Mouse (Mus musculus) left cerebral cortex, postnatal 10 days (tissue): ENCODE data around the gene Sorl1. TPM values are rescaled to one million over a fixed set of nuclear protein-coding genes. Genes with fewer than 3 reads are reported as not detected.

ENCODE experiments used
- DNase-seq, 2 experiments: peaks; one replicate each; pipeline ENCODE4 v3.0.0; 2021 to 2022; ENCODE audit warnings: low spot score in 2 of 2, mixed read lengths in 1 of 2; ENCODE audit errors: extremely low spot score in 1 of 2
- intact Hi-C: fragments of 180-260 bp; cut with DNase I; formaldehyde crosslinking; loops from one replicate; pipeline ENCODE4 v1.15.1; 2025
- total RNA-seq, 2 experiments: library from RNA; stranded (reverse); gene quantifications; 2 replicates each; pipeline ENCODE4 v1.2.3; 2021

Gene Sorl1
- total RNA-seq: 10 to 100 TPM; 80.9 to 93.2 TPM

GRCm38 (mm10) chr9:42123713-42124576, at the start of gene Sorl1:
Sorl1 (minus strand) TSS chr9:42124297.
- intact Hi-C loops: loop anchor here (5.0 kb wide), 2 partner anchors 67 to 113 kb away; no protein-coding TSS in a partner anchor
- peak; percentile 42 to 84 for DNase-seq

- intact Hi-C loops: no loop called here
- no peak for DNase-seq
Observed at GRCm38 (mm10) chr9:42173781-42174180, 49.7 kb upstream of the Sorl1 start.

GRCm38 (mm10) chr9:42169491-42169890, 45.4 kb upstream of the Sorl1 start:
- no peak for DNase-seq
- intact Hi-C loops: no loop called here

GRCm38 (mm10) chr9:42169025-42169424, 44.9 kb upstream of the Sorl1 start:
- intact Hi-C loops: no loop called here
- DNase-seq: no peak

GRCm38 (mm10) chr9:42164930-42165329, 40.8 kb upstream of the Sorl1 start:
- intact Hi-C loops: no loop called here
- DNase-seq: no peak

- no peak for DNase-seq
- intact Hi-C loops: no loop called here
Observed at GRCm38 (mm10) chr9:42163011-42163410, 38.9 kb upstream of the Sorl1 start.

- intact Hi-C loops: no loop called here
- DNase-seq: no peak
Observed at GRCm38 (mm10) chr9:42159376-42159775, 35.3 kb upstream of the Sorl1 start.

- DNase-seq: no peak
- intact Hi-C loops: no loop called here
Observed at GRCm38 (mm10) chr9:42158652-42159051, 34.6 kb upstream of the Sorl1 start.

- no peak for DNase-seq
- intact Hi-C loops: no loop called here
Observed at GRCm38 (mm10) chr9:42157981-42158380, 33.9 kb upstream of the Sorl1 start.

- no peak for DNase-seq
- intact Hi-C loops: no loop called here
Observed at GRCm38 (mm10) chr9:42156566-42156965, 32.5 kb upstream of the Sorl1 start.

- intact Hi-C loops: no loop called here
- DNase-seq: no peak
Observed at GRCm38 (mm10) chr9:42154682-42155081, 30.6 kb upstream of the Sorl1 start.

- intact Hi-C loops: no loop called here
- DNase-seq: no peak
Observed at GRCm38 (mm10) chr9:42148816-42149215, 24.7 kb upstream of the Sorl1 start.

- DNase-seq: no peak
- intact Hi-C loops: no loop called here
Observed at GRCm38 (mm10) chr9:42148036-42148435, 23.9 kb upstream of the Sorl1 start.

- intact Hi-C loops: no loop called here
- DNase-seq: no peak
Observed at GRCm38 (mm10) chr9:42146463-42146862, 22.4 kb upstream of the Sorl1 start.

GRCm38 (mm10) chr9:42141549-42142210, 17.6 kb upstream of the Sorl1 start:
- DNase-seq: no peak
- intact Hi-C loops: no loop called here

GRCm38 (mm10) chr9:42138248-42138858, 14.3 kb upstream of the Sorl1 start:
- intact Hi-C loops: no loop called here
- no peak for DNase-seq

GRCm38 (mm10) chr9:42137578-42137977, 13.5 kb upstream of the Sorl1 start:
- intact Hi-C loops: no loop called here
- no peak for DNase-seq

- DNase-seq: peak in 1 of 2 experiments; percentile 59
- intact Hi-C loops: no loop called here
Observed at GRCm38 (mm10) chr9:42130793-42131760, 7.0 kb upstream of the Sorl1 start.

- DNase-seq: no peak
- intact Hi-C loops: no loop called here
Observed at GRCm38 (mm10) chr9:42127983-42128382, 3.9 kb upstream of the Sorl1 start.
